16 mouse cellular contexts compared by ENCODE assay signal in the genomic region with DNA sequence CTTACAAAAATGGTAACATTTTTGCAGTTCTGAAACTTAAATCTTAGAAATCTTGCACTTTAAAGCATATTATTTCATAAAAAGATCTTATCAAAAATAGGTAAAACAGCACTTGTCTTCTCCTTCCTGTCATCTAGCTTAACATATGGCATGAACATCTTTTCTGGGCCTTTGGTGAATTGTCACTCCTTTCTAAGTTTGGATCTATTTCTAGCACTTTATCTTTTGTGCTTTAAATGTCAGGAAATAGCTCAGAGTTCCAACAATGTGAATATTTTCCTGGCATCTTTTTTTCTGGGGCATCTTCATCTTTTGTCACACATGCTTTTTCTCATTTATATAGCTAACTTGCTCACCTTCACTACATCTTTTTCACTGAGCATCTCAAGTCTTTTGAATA.
DNase-seq lines count a peak whose midpoint lies in the region.
"Had no signal": no experiment of that assay in that cellular context is flagged by ENCODE, and none has a peak within 500 bp of the region (broad histone marks: within the 10 kb centered on the region; RNA-seq: fewer than 3 reads in every experiment).

No protein-coding gene starts in this region.

- peak; percentile 2 for DNase-seq in layer of hippocampus, adult 9-10 months (ENCODE audit: low spot score)
- no peak for DNase-seq in layer of hippocampus, postnatal 36 days
- DNase-seq in left cerebral cortex, adult 9 months (ENCODE audit: low spot score in 2 of 2), result peak; percentile 10 to 14
- DNase-seq in left cerebral cortex, postnatal 4 days, result no peak
- DNase-seq in right cerebral cortex, adult 18-20 months, result peak; percentile 7
- no peak for DNase-seq in right cerebral cortex, postnatal 25 days
- peak; percentile 84 for DNase-seq in telencephalon, adult 2 months (ENCODE audit: low read depth, low spot score)
- DNase-seq in thymus, postnatal 25 days, result no peak
- DNase-seq: adrenal gland, adult 2 months; adrenal gland, postnatal 10 days; adrenal gland, postnatal 25 days; cerebellum, adult 11-12 months; cerebellum, adult 2 months; cerebellum, adult 9-10 months; cerebellum, postnatal 10 days; cerebellum, postnatal 25 days had no signal

- intact Hi-C loops in left cerebral cortex, postnatal 4 days (cut with DNase I), result no loop called here

Comparison
In these comparisons a context has a peak if more than half of its experiments do, and no peak if none do; other contexts are left out.
1. DNase-seq: peak in layer of hippocampus, adult 9-10 months (single experiment), left cerebral cortex, adult 9 months (2 of 2), right cerebral cortex, adult 18-20 months (single experiment) and telencephalon, adult 2 months (single experiment); none in layer of hippocampus, postnatal 36 days (0 of 2), left cerebral cortex, postnatal 4 days (single experiment), right cerebral cortex, postnatal 25 days (single experiment) and thymus, postnatal 25 days (single experiment).